Mouse (Mus musculus) hindbrain, embryonic 16.5 days (tissue): Measurements from ENCODE around the gene Padi1. TPM values are rescaled to one million over a fixed set of nuclear protein-coding genes. Genes with fewer than 3 reads are reported as not detected.

Experiments used
- ATAC-seq: fragments of 200-750 bp; cut with Nextera tagmentation; 2 replicates; pipeline ENCODE4 v1.8.0; 2017; ENCODE audit warnings: moderate TSS enrichment, moderate library complexity
- H3K27ac ChIP-seq: fragments of 300-500 bp; sonication (generic); 2 replicates; pipeline ENCODE4 v1.5.1; 2014; ENCODE audit warnings: low read depth, mild to moderate bottlenecking, control low read depth, low read length, moderate library complexity
- H3K27me3 ChIP-seq: fragments of 300-500 bp; sonication (generic); replicated peaks from 2 replicates; pipeline ENCODE4 v1.6.1; 2014; ENCODE audit warnings: low read length; ENCODE audit not compliant: control insufficient read depth, insufficient read depth
- H3K36me3 ChIP-seq: fragments of 300-500 bp; sonication (generic); 2 replicates; pipeline ENCODE4 v1.6.1; 2014; ENCODE audit warnings: mild to moderate bottlenecking, low read length, moderate library complexity, mixed read lengths; ENCODE audit not compliant: control insufficient read depth, insufficient read depth
- H3K4me1 ChIP-seq: fragments of 300-500 bp; sonication (generic); 2 replicates; pipeline ENCODE4 v1.6.1; 2014; ENCODE audit warnings: low read depth, low read length; ENCODE audit not compliant: control insufficient read depth, insufficient read depth
- H3K4me2 ChIP-seq: fragments of 300-500 bp; sonication (generic); 2 replicates; pipeline ENCODE4 v1.6.1; 2014; ENCODE audit warnings: mild to moderate bottlenecking, low read length, control low read depth, moderate library complexity
- H3K4me3 ChIP-seq: fragments of 300-500 bp; sonication (generic); 2 replicates; pipeline ENCODE4 v1.5.1; 2014; ENCODE audit warnings: mild to moderate bottlenecking, low read length, control low read depth, moderate library complexity
- H3K9ac ChIP-seq: fragments of 300-500 bp; sonication (generic); 2 replicates; pipeline ENCODE4 v1.6.1; 2014; ENCODE audit warnings: low read depth, mild to moderate bottlenecking, control low read depth, low read length, moderate library complexity
- H3K9me3 ChIP-seq: fragments of 300-500 bp; sonication (generic); 2 replicates; pipeline ENCODE4 v1.6.1; 2014; ENCODE audit warnings: mild to moderate bottlenecking, low read length, moderate library complexity; ENCODE audit not compliant: control insufficient read depth
- WGBS: fragments of 180-500 bp; shearing (Covaris S2); extraction: QIAGEN DNeasy Blood & Tissue Kit; methylation state at CpG from one replicate; pipeline ENCODE4 v1.1.7; 2014; 5-methylcytosine and 5-hydroxymethylcytosine counted together
- polyA plus RNA-seq: library from polyadenylated mRNA; unstranded; fragments of >200 nt; fragmentation: Nextera tagmentation; extraction: Ambion mirVana; gene quantifications from 2 replicates; pipeline ENCODE4 v1.2.1, GENCODE M21; 2015

Padi1 gene
- polyA plus RNA-seq, 1 experiment from 2014 or later = not detected

DNA sequence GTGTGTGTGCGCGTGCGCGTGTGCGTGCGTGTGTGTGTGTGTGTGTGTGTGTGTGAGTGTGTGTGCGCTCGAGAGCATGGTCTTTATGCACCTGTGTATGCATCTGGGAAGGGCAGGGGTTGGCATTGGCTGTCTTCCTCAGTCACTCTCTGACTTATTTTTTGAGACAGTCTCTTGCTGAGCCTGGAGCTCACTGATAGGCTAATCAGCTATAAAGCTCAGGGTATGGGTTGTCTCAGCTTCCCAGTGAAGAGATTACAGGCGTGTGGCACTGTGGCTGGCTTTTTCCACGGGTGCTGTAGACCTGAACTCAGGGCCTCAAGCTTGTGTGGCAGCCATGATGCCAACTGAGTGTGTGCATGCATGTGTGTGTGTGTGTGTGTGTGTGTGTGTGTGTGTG, 9.6 kb upstream of the Padi1 start:
- Histone ChIP-seq H3K27ac (no peak overlapping the region), H3K4me1 (no peaks in the 10 kb centered on the region), H3K4me3 (no peak overlapping the region), H3K4me2 (no peak overlapping the region), H3K36me3 (no peaks in the 10 kb centered on the region), H3K27me3 (no peaks in the 10 kb centered on the region), H3K9me3 (no peaks in the 10 kb centered on the region), H3K9ac (no peak overlapping the region)
- ATAC-seq = no peak
- 89% methylated on average over 10 of the region's 10 CpGs for WGBS

DNA sequence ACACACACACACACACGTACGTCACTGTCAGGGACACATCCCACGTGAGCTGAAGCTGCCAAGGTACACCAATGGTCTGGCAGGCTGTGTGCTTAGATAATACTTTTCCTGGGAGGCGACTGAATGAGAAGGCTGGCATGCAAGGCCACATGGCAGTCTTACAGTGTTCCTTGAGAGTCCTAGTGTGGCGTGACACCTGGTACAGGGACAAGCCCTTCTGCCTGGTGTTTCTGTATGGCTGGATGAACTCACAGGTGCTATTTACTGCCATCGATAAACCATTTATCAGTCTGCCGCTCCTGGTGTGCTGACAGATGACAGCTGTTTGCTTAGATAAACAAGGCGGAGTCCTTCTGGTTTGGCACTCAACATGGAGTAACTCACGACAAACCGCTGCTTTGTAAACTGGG, 8.9 kb upstream of the Padi1 start:
- H3K27me3 ChIP-seq = no peaks in the 10 kb centered on the region
- H3K36me3 ChIP-seq = no peaks in the 10 kb centered on the region
- no peak overlapping the region for H3K4me2 ChIP-seq
- no peaks in the 10 kb centered on the region for H3K9me3 ChIP-seq
- no peak overlapping the region for H3K9ac ChIP-seq
- H3K4me1 ChIP-seq = no peaks in the 10 kb centered on the region
- no peak overlapping the region for H3K4me3 ChIP-seq
- no peak overlapping the region for H3K27ac ChIP-seq
- WGBS = 63% methylated on average over 10 of the region's 10 CpGs
- ATAC-seq = no peak

DNA sequence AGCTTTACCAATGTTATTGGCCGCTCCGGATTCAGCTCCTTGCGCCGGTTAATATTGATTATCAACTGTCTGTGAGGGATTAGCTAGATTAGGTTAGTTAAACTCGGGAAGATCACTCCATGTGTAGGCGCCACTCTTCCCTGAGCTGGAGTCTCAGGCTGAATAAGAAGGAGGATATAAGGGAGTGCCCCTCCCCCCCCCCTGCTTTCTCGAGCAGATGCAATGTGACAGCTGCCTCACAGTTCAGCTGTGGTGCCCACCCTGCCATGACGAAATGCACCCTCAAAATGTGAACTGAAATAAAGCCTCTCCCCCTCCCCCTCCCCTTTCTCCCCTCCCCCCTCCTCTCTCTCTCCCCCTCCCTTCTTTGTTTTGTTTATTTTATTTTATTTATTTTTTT, 8.0 kb upstream of the Padi1 start:
- Histone ChIP-seq H3K9me3 (no peaks in the 10 kb centered on the region), H3K4me3 (no peak overlapping the region), H3K4me1 (no peaks in the 10 kb centered on the region), H3K27ac (no peak overlapping the region), H3K9ac (no peak overlapping the region), H3K4me2 (no peak overlapping the region), H3K36me3 (no peaks in the 10 kb centered on the region), H3K27me3 (no peaks in the 10 kb centered on the region)
- no peak for ATAC-seq
- WGBS = 55% methylated on average over 8 of the region's 8 CpGs

DNA sequence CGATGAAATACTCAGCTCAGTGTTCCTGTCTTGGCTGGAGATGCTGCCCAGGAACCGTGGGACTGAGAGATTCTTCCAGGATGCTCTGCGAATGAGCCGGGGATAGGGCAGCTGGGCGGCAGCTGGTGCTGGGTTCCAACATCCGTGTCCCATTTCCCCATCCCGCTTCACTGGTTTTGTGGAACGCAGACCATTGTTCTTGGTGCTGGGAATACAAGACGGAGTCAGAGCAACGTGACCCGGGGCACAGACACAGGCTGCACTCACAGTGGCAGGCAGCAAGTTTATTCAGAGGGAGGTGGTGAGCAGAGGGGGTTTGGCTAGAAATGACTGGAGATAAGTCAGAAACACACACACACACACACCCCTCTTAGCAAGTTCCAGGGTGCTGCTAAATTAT, 3.7 kb upstream of the Padi1 start:
- no peak overlapping the region for H3K4me2 ChIP-seq
- H3K4me1 ChIP-seq = no peaks in the 10 kb centered on the region; the same call in 1 of the 2 replicates
- H3K4me3 ChIP-seq = no peak overlapping the region
- H3K9me3 ChIP-seq = no peaks in the 10 kb centered on the region
- no peaks in the 10 kb centered on the region for H3K27me3 ChIP-seq
- no peak for ATAC-seq
- 46% methylated on average over 11 of the region's 11 CpGs for WGBS
- H3K9ac ChIP-seq = no peak overlapping the region
- no peak overlapping the region for H3K27ac ChIP-seq
- no peaks in the 10 kb centered on the region for H3K36me3 ChIP-seq

DNA sequence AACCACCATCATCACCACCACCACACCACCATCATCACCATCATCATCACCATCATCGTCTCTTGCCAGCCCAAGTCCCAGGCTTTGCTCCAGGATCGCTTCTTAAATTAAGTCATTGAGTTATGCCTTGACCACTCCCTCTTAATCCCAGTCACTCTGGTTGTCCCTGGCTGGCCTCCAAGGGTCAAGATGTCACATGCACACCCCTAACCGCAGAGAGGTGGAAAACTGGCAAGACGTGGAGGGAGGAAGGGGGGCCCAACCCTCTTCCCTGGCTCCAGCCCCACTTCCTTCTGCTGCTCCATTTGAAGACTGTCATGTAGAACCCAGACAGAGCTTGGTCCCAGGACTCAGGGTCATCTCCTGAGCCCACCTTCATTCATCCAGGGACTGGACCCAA, 587 bp downstream of the Padi1 start:
- ATAC-seq = no peak
- Histone ChIP-seq H3K9ac (no peak overlapping the region), H3K4me2 (no peak overlapping the region), H3K27ac (no peak overlapping the region), H3K36me3 (no peaks in the 10 kb centered on the region), H3K27me3 (no peaks in the 10 kb centered on the region), H3K4me1 (no peaks in the 10 kb centered on the region; the same call in 1 of the 2 replicates), H3K4me3 (no peak overlapping the region), H3K9me3 (no peaks in the 10 kb centered on the region)
- 69% methylated on average over 4 of the region's 4 CpGs for WGBS

DNA sequence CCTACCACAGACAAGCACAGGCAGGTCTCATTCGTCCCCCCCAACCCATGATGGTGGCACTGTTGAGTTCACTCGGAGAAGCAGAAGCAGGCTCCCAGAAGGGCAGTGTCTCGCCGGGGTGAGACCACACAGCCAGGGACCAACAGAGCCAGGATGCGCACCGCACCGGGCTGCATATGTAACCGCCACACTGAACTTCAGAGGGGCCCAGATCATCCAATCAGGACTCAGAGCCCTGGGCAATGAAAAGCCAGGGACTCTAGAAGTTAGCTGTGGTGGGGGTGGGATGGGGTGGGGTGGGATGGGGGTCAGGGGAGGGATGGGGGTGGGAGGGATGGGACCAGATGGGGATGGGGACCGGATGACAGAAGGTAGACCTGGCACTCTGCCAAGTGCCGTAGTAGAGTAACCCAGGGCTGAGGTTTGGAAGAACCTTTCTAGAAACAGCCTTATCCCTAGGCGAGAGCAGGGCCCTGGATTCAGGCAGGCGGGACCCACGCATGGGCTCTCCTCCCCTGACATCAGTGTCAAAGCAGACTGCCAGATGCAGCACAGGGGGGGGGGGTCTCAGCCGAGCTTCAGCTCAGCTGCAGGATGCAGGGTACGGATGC, 1.8 kb downstream of the Padi1 start:
- no peaks in the 10 kb centered on the region for H3K27me3 ChIP-seq
- no peak overlapping the region for H3K9ac ChIP-seq
- H3K4me1 ChIP-seq = no peaks in the 10 kb centered on the region; the same call in 1 of the 2 replicates
- no peak overlapping the region for H3K4me2 ChIP-seq
- no peaks in the 10 kb centered on the region for H3K9me3 ChIP-seq
- H3K4me3 ChIP-seq = no peak overlapping the region
- no peak for ATAC-seq
- 51% methylated on average over 15 of the region's 15 CpGs for WGBS
- H3K27ac ChIP-seq = no peak overlapping the region
- no peaks in the 10 kb centered on the region for H3K36me3 ChIP-seq

DNA sequence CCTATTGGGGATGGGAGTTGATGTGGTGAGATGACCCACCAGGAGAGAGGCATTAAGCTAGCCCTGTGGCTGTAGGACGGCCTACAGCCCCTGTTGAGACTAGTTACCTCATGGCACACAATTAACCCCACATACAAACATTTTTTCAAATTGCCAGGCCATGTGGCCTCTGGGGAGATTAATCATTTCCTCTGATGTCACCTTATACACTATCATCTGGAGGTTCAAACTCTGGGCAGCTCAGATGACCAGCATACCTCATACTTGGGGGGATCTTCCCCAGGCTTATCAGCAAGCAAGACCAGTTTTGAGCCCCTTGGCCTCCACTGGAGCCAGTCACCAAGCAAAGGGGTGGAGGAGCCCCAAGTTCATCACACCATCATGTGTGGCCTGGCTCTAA, 2.7 kb downstream of the Padi1 start:
- Histone ChIP-seq H3K4me3 (no peak overlapping the region), H3K9me3 (no peaks in the 10 kb centered on the region), H3K4me1 (no peaks in the 10 kb centered on the region; the same call in 1 of the 2 replicates), H3K4me2 (no peak overlapping the region), H3K36me3 (no peaks in the 10 kb centered on the region), H3K27me3 (no peaks in the 10 kb centered on the region), H3K9ac (no peak overlapping the region), H3K27ac (no peak overlapping the region)
- ATAC-seq = no peak
- 94% methylated on average over 1 of the region's 1 CpGs for WGBS

DNA sequence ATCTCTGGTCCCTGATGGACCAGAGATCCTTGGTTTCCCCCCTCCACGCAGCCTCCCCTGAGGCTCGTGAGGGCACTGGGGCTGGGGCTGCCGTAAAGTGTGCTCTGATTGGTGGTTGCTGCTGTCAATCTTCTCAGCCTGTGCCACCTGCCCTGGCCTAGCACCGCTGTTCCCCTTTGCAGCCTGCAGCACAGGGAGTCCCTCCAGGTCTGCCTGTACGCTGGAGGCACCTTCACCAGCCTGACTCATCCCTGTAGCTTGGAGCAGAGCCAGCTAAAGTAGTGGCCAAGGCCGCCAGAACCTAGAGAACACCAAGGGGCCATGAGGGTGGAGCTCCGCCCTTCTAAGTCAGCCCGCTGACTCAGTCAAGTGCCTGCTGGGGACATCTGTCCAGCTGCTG, 7.7 kb downstream of the Padi1 start:
- ATAC-seq = no peak
- no peak overlapping the region for H3K4me3 ChIP-seq
- peaks cover 6% of the 10 kb centered on the region; the same call in 1 of the 2 replicates for H3K4me1 ChIP-seq
- no peaks in the 10 kb centered on the region for H3K9me3 ChIP-seq
- no peaks in the 10 kb centered on the region for H3K36me3 ChIP-seq
- no peaks in the 10 kb centered on the region for H3K27me3 ChIP-seq
- 31% methylated on average over 8 of the region's 8 CpGs for WGBS
- H3K4me2 ChIP-seq = no peak overlapping the region
- no peak overlapping the region for H3K9ac ChIP-seq
- H3K27ac ChIP-seq = no peak overlapping the region

DNA sequence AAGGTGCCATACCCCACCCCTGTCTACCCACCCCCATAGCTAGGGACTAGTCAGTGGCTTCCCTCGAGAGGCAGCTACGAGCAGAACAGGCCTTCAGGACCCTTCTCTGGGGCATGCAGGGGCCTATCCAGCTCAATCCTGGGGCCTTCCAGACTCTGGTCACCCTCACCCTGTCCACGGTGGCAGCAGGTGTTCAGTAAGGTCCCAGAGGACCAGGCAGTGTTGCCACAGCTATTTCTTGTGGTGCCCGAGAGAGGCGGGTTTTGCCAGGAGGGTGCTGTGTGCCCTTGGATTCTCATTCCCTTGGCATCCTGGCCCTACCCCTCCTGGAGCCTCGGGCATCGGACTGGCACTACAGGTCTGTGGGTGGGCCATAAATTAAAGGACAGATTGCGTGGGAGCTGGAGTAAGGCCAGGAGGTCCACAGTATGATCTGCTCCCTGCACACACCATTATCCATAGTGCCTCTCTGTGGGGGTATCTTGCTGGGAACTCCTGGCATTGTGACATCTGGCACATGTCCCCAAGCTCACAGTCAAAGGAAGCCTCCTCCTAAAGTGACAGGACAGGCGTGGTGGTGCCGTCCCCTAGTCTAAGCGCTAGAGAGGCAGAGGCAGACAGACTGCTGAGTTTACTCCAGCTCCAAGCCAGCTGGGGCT, 9.2 kb downstream of the Padi1 start:
- Histone ChIP-seq H3K27ac (no peak overlapping the region), H3K4me3 (no peak overlapping the region), H3K4me1 (peaks cover 6% of the 10 kb centered on the region; the same call in 1 of the 2 replicates), H3K9me3 (no peaks in the 10 kb centered on the region), H3K36me3 (no peaks in the 10 kb centered on the region), H3K27me3 (no peaks in the 10 kb centered on the region), H3K9ac (no peak overlapping the region), H3K4me2 (no peak overlapping the region)
- ATAC-seq = peak; percentile 63
- 36% methylated on average over 11 of the region's 11 CpGs for WGBS
